Mouse (Mus musculus) megakaryocyte, embryonic 14.5 days (primary cell): Measurements from ENCODE around the gene Sass6. TPM values are rescaled to one million over a fixed set of nuclear protein-coding genes. Genes with fewer than 3 reads are reported as not detected.
"Not testable (repeated sequence)": the region's sequence is repeated elsewhere in the genome, so short reads cannot be mapped to it uniquely, and the experiment has no call there.

Experiments
- H3K27me3 ChIP-seq: replicated peaks from 2 replicates; pipeline ENCODE3; 2012; ENCODE audit warnings: inconsistent platforms
- H3K36me3 ChIP-seq: replicated peaks from 2 replicates; pipeline ENCODE3; 2012; ENCODE audit warnings: low read length, inconsistent platforms, mixed read lengths
- H3K4me1 ChIP-seq: 2 replicates; pipeline ENCODE4 v1.6.1; 2012; ENCODE audit warnings: inconsistent platforms
- H3K4me3 ChIP-seq: replicated peaks from 2 replicates; pipeline ENCODE3; 2012; ENCODE audit warnings: moderate library complexity, mild to moderate bottlenecking, inconsistent platforms
- H3K9me3 ChIP-seq: 2 replicates; pipeline ENCODE4 v1.6.1; 2012; ENCODE audit warnings: inconsistent platforms
- FLI1 ChIP-seq: IDR thresholded peaks from 2 replicates; pipeline ENCODE4 v1.6.1; 2012; ENCODE audit warnings: low read length, inconsistent platforms, mixed read lengths
- GATA1 ChIP-seq: IDR thresholded peaks from 3 replicates; pipeline ENCODE4 v1.6.1; 2012; ENCODE audit warnings: mixed read lengths, low read length, inconsistent platforms, borderline replicate concordance
- polyA plus RNA-seq: library from polyadenylated mRNA; stranded (reverse); fragments of >175 nt; gene quantifications from 2 replicates; pipeline ENCODE4 v1.2.3, GENCODE M21; 2012; ENCODE audit warnings: low replicate concordance; ENCODE audit not compliant: insufficient read depth

Sass6 gene
- polyA plus RNA-seq, 1 experiment, result 1.4 TPM

DNA sequence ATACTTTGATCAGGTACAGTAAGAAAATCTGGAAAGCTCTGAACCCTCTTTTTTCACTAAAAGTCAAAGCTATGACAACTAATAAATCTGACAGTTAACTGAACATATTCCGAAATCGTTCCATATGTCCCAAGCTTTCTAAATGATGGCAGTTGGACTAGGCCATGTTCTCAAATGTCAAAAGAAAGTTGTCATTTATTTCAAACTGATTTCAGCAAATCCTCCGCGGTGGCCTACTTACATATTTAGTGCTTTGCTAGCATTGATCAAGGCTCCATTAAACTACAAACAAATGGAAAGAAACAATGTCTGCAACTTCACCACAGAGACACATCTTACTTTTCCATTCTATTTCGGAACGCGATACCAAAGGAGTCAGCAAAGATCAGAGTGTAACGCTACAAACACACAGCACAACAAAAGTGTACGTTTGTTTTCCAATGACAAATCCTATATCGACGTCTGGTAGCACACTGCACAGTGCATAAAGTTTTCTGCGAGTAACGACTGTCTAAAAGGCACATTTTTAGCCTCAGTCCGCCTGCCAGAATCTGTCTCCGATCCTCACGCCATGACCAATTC is 66.6 kb downstream of the Sass6 start:
- no peak for TF ChIP-seq FLI1
- no peak for TF ChIP-seq GATA1
- peaks cover 59% of the 10 kb centered on the region for H3K4me1 ChIP-seq
- no peaks in the 10 kb centered on the region for H3K9me3 ChIP-seq
- H3K36me3 ChIP-seq, result peaks cover 6% of the 10 kb centered on the region
- no peaks in the 10 kb centered on the region for H3K27me3 ChIP-seq
- peak overlapping the region; percentile 97 for H3K4me3 ChIP-seq

- Histone ChIP-seq H3K9me3 (no peaks in the 10 kb centered on the region), H3K36me3 (peaks cover 7% of the 10 kb centered on the region), H3K4me1 (peaks cover 53% of the 10 kb centered on the region), H3K27me3 (no peaks in the 10 kb centered on the region), H3K4me3 (peak overlapping the region; percentile 97)
- no peak for TF ChIP-seq GATA1
- TF ChIP-seq FLI1, result no peak
These were observed 67.2 kb downstream of the Sass6 start for GRCm38 (mm10) chr3:116661870-116662414.

DNA sequence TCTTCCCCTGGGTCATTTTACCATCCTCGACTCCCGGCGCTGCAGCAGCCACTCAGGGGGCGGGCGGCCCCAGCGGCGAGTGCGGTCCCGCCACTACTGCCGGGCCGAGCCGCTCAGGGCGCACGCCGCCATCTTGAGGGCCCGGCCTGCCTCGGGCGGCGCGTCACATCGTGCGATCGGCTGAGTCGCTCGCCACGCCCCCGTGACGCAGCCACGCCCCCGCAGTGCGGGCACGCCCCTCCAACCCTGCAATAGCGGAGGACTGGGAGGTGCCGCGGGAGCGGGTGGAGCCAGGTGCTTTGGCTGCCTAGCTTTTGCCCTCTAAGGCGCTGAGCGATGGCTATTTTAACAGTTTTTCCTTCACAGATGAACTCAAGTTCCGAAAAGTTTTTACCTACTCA is 67.7 kb downstream of the Sass6 start, which contains the start of gene Mfsd14a:
Mfsd14a (minus strand) TSS at position 215 of the 401 bp plus-strand sequence.
- H3K27me3 ChIP-seq, result no peaks in the 10 kb centered on the region
- H3K36me3 ChIP-seq, result peaks cover 12% of the 10 kb centered on the region
- no peaks in the 10 kb centered on the region for H3K9me3 ChIP-seq
- H3K4me1 ChIP-seq, result peaks cover 48% of the 10 kb centered on the region
- peak within 1 kb of the TSS; percentile 97 for H3K4me3 ChIP-seq
- TF ChIP-seq FLI1 (no peak), GATA1 (no peak)

DNA sequence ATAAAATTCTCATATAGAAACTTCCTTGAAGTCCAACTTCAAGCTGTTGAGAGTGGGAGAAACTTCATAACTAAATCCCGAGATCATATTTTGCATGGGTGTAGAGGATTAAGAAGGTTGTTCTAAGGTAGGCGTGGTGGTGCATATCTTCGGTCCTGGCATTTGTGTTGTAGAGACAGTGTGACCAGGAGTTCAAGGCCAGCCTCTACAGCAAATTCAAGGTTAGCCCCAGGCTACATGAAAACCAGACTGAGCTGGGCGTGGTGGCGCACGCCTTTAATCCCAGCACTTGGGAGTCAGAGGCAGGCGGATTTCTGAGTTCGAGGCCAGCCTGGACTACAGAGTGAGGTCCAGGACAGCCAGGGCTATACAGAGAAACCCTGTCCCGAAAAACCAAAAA is 69.5 kb downstream of the Sass6 start:
- H3K9me3 ChIP-seq, H3K4me3 ChIP-seq, H3K27me3 ChIP-seq: not testable (repeated sequence)
- Histone ChIP-seq H3K36me3 (peaks cover 26% of the 10 kb centered on the region), H3K4me1 (peaks cover 31% of the 10 kb centered on the region)

Other genes starting within 250 kb of the Sass6 start
- gene Cdc14a, start 170.9 kb upstream of the Sass6 start, polyA plus RNA-seq, result 0.91 and 2.2 TPM in 2 replicates
- gene Rtca, start 86.8 kb upstream of the Sass6 start, polyA plus RNA-seq, result 39.0 and 44.2 TPM in 2 replicates
- 0.78 TPM in 1 of 2 replicates, not detected in the other for gene Dbt, start 81.9 kb upstream of the Sass6 start, polyA plus RNA-seq
- 0.19 TPM in 1 of 2 replicates, not detected in the other for gene Lrrc39, start 32.0 kb upstream of the Sass6 start, polyA plus RNA-seq
- 0.64 and 6.4 TPM in 2 replicates for gene Trmt13, start 19.6 kb downstream of the Sass6 start, polyA plus RNA-seq
- 7.1 TPM in 1 of 2 replicates, not detected in the other for gene Mfsd14a, start 67.7 kb downstream of the Sass6 start, polyA plus RNA-seq
- gene Gm43191, start 86.3 kb downstream of the Sass6 start, polyA plus RNA-seq, result not detected in 2 replicates
- gene Slc35a3, start 117.8 kb downstream of the Sass6 start, polyA plus RNA-seq, result 4.1 and 4.5 TPM in 2 replicates
- gene Agl, start 213.2 kb downstream of the Sass6 start, polyA plus RNA-seq, result 0.34 and 1.0 TPM in 2 replicates